Mouse (Mus musculus): ENCODE measurements around the gene Ugt1a7c.
"Not testable (repeated sequence)": the region's sequence is repeated elsewhere in the genome, so short reads cannot be mapped to it uniquely, and the experiment has no call there.

Gene Ugt1a7c

DNA sequence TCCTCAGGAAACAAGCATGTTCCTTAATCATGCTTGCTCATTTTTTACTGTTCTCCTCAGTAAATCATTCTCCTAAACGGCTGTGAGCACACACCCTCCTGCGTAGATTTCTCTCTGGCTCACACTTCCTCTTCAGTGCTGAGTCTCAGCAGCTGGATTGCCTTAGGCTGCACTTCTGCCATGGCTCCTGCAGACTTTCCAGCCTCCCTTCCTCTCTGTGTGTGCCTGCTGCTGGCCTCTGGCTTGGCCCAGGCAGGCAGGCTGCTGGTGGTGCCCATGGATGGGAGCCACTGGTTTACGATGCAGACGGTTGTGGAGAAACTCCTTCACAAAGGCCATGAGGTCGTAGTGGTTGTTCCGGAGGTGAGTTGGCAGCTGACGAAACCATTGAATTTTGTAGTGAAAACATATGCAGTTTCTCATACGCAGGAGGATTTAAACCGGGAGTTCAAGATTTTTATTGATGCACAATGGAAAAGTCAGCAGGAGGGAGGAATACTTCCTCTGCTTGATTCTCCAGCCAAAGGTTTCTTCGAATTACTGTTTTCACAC, at the start of gene Ugt1a7c:
Gene Ugt1a7c, plus strand, starts transcription at position 122 of the 552 bp plus-strand sequence.
- DNase-seq (ENCODE audit: low read depth, low spot score) = no peak

DNA sequence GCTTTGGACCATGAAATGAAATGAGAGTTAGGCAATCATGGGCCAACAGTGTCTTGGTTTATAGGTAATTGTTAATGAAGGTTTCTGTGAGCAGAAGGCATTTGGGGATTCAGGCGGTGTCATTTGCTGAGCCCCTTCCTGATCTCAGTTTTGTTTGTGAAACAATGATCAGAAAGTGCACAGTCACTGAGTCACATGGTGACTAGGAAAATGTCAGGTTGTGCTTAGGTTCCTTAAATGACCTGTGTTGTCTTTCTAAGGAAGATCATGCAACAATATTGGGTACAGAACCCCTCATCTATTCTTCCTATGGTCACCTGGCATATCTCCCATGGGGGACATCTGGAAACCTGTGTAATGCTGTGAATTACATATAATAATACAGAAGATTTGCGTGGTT, 47.5 kb upstream of the Ugt1a7c start:
- not testable (repeated sequence) for DNase-seq (ENCODE audit: low read depth, low spot score)

DNA sequence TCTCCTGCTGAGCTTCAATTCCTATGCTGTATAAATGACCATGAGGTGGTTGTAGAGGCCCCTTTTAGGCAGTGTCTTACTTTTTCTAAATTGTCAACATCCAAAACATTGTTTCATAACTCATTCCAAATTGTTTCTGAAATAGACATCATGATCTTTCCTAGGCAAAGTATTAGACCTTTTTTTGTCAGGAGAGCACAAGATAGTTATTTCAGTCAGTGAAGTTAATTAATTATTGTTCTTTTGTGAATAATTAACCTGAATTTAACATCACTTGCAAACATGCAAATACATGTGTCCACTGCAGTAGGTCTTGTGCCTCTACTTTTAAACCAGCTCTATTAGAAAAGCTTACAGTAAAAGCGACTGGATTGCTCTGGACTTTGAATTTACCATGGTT, 39.8 kb upstream of the Ugt1a7c start, which contains the start of gene Ugt1a10:
Gene Ugt1a10, plus strand, starts transcription at position 301 of the 400 bp plus-strand sequence.
- DNase-seq (ENCODE audit: low read depth, low spot score) = no peak

DNA sequence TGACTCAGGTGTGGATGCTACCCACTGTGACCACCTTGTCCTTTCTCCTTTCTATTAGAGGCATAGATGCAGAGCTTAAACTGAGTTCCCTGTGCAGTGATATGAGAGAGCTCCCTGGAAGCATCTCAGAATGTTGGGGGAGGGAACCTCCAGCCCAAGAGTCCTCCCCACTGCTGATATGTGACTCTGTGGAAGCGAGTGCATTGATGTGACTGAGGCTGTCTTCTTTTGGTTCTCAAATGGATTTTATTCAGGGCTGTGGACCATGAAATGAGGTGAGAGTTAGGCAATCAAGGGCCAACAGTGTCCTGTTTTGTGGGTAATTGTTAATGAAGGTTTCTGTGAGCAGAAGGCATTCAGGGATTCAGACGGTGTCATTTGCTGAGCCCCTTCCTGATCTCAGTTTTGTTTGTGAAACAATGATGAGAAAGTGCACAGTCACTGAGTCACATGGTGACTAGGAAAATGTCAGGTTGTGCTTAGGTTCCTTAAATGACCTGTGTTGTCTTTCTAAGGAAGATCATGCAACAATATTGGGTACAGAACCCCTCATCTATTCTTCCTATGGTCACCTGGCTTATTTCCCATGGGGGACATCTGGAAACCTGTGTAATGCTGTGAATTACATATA, 28.3 kb upstream of the Ugt1a7c start:
- DNase-seq (ENCODE audit: low read depth, low spot score) = not testable (repeated sequence)

GRCm38 (mm10) chr1:88070495-88070894, 24.4 kb upstream of the Ugt1a7c start, which contains the start of gene Ugt1a9:
Ugt1a9 (plus strand) TSS chr1:88070800.
- DNase-seq (ENCODE audit: low read depth, low spot score) = no peak

DNA sequence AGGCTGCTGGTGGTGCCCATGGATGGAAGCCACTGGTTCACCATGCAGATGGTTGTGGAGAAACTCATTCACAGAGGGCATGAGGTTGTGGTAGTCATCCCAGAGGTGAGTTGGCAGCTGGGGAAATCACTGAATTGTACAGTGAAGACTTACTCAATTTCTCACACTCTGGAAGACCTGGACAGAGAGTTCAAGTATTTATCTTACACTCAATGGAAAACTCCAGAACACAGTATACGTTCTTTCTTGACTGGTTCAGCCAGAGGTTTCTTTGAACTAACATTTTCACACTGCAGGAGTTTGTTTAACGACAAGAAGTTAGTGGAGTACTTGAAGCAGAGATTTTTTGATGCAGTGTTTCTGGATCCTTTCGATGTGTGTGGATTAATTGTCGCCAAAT, 24.0 kb upstream of the Ugt1a7c start:
- no peak for DNase-seq (ENCODE audit: low read depth, low spot score)

DNA sequence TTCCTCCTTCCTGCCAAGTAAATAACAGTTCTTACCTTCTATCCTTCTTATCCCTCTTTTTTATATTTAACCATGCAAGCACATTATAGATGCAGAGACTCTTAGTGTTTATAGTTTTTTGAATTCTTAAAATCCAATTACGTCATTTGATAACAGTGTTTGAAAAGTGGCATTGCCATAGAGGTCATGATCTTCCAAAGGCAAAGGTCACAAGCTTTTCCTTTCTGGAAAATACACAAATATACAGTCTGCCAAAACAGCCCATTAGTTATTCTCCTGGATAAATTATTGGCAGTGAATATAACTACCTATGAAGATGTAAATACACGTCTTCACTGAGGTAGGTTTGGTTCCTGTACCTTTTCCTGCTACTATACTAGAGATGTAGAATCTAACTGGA, 20.4 kb upstream of the Ugt1a7c start:
- no peak for DNase-seq (ENCODE audit: low read depth, low spot score)

DNA sequence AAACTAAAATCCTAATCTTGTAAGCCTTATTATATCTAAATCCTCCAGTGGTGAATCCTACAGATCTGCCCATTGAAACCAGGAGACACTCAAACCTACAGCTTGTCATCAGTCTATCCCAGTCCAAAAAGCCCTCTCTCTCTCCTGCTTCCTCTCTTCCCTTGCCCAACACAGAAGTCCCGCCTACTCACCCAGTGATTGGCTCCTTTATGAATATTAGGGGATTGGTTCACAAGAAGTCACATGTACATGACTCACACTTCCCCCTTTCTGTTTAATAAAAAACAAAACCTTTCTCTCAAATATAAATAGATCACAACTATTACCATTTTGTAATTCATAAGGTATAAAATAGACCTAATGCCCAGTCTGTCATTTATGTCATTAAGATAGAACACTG, 17.7 kb upstream of the Ugt1a7c start:
- DNase-seq (ENCODE audit: low read depth, low spot score) = no peak

- DNase-seq (ENCODE audit: low read depth, low spot score) = no peak
Observed at GRCm38 (mm10) chr1:88081670-88082069, 13.2 kb upstream of the Ugt1a7c start.

- no peak for DNase-seq (ENCODE audit: low read depth, low spot score)
Observed at GRCm38 (mm10) chr1:88086125-88086524, 8.7 kb upstream of the Ugt1a7c start.

GRCm38 (mm10) chr1:88087513-88087912, 7.3 kb upstream of the Ugt1a7c start, which contains the start of gene Ugt1a8:
Ugt1a8 (plus strand) TSS chr1:88087813.
- DNase-seq (ENCODE audit: low read depth, low spot score) = no peak

GRCm38 (mm10) chr1:88092341-88092740, 2.5 kb upstream of the Ugt1a7c start:
- no peak for DNase-seq (ENCODE audit: low read depth, low spot score)

GRCm38 (mm10) chr1:88094270-88094676, 589 bp upstream of the Ugt1a7c start:
- not testable (repeated sequence) for DNase-seq (ENCODE audit: low read depth, low spot score)

GRCm38 (mm10) chr1:88098546-88098945, 3.7 kb downstream of the Ugt1a7c start:
- DNase-seq (ENCODE audit: low read depth, low spot score) = not testable (repeated sequence)

DNA sequence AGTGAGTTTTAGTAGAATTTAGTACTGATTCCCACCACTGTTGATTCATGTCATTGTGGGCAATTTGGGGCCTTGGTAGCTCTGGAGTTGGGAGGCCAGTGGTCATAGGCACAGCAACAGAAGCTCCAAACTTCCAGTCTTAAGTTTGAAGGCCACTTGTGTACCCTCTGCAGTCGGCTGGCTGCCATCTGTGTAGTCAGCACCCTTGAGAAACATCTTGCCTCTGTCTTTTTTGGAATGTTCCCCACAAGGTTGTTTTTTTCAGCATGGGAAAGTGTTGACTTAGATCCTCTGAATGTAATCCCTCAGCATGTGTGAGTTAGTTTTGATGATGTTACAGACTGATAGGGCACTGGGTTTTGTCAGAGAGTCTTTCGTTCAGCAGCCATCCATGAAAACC, 4.8 kb downstream of the Ugt1a7c start:
- DNase-seq (ENCODE audit: low read depth, low spot score) = not testable (repeated sequence)

GRCm38 (mm10) chr1:88103019-88103418, 8.2 kb downstream of the Ugt1a7c start, which contains the start of gene Ugt1a6b:
Ugt1a6b (plus strand) TSS chr1:88103252.
- DNase-seq (ENCODE audit: low read depth, low spot score) = not testable (repeated sequence)

GRCm38 (mm10) chr1:88103697-88104468, 9.0 kb downstream of the Ugt1a7c start:
- DNase-seq (ENCODE audit: low read depth, low spot score) = not testable (repeated sequence)

DNA sequence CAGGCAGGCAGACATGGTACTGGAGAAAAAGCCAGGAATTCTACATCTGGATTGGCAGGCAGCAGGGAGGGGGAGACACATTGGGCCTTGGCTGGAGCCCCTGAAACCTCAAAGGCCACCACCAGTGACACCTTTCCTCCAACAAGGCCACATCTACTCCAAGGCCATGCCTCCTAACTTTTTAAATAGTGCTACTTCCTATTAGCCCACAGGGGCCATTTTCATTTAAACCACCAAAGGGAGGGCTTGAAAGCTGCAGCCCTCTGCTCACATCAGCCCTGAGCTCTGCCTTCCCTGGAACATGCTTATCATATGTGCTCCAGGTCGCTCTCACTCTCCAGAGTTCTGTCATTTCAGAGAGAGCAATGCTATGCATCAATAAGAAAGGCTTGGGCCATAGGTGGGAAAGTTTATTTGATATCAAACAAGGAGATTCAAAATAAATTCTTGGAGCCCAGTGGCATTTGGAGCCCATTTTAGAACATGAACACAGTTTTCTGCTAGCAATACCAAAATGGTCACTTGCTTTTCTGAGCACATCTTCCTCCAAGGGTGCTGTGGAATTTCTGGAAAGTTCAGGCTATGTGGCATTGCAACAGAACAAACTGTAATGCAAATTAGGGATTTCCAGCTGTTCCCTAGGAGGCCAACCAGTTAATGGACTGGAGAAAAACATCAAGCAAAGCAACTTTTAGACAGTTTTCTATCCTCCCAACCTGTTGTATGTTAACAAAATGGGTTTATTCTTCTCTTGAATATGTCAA, 10.0 kb downstream of the Ugt1a7c start:
- no peak for DNase-seq (ENCODE audit: low read depth, low spot score)

DNA sequence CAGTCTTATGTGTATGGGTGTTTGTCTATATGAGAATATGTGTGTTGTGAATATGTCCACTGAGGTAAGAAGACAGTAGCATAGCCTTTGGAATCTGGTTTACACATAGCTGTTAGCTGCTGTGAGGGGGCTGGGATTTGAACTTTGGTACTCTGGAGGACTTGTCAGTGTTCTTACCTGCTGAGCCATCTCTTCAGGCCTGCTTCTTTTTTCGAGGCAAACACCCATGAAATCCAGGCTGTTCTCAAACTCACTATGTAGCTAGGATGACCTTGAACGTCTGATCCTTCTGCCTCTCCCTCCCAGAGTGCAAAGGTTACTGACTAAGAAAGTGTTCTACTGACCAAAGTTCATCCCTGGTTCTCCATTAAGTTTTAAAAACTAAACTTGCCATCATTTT, 10.8 kb downstream of the Ugt1a7c start:
- no peak for DNase-seq (ENCODE audit: low read depth, low spot score)

DNA sequence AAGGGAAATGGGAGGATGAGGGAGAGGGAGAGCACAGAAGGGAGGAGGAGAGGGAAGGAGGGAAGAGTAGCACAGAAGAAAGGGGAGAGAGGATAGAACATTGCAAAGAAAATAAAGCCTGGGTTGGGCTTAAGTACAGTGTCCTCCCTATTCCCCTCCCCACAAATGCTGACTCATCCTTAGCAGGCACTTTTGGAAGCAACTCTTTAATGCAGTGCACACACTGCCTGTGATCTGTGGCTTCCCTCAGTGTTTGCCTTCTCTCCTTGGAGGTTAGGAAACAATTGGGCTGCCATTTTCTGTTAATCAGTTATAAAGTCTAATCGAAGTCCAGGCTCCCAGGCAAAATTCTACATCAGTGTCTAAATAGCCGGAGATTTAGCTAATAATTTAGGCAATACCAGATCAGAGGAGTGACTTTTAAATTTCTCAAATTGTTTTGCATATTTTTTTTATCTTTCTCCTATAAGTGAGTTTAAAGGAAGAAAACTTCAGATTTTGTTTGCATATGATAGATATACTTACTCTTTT, 14.2 kb downstream of the Ugt1a7c start:
- not testable (repeated sequence) for DNase-seq (ENCODE audit: low read depth, low spot score)

- not testable (repeated sequence) for DNase-seq (ENCODE audit: low read depth, low spot score)
Observed at GRCm38 (mm10) chr1:88109604-88110003, 14.7 kb downstream of the Ugt1a7c start.

Data from CD4-positive helper T cell, adult 2 months (primary cell).